Mouse (Mus musculus) hindbrain, embryonic 15.5 days (tissue): ENCODE data around the gene Sorbs2. TPM values are rescaled to one million over a fixed set of nuclear protein-coding genes. Genes with fewer than 3 reads are reported as not detected.

Source experiments
- ATAC-seq: fragments of 200-750 bp; cut with Nextera tagmentation; 2 replicates; pipeline ENCODE4 v1.8.0; 2017; ENCODE audit warnings: low read depth, moderate number of reproducible peaks, moderate TSS enrichment; ENCODE audit not compliant: low FRiP score
- H3K27ac ChIP-seq: fragments of 300-500 bp; sonication (generic); replicated peaks from 2 replicates; pipeline ENCODE4 v1.5.1; 2015; ENCODE audit warnings: mild to moderate bottlenecking, inconsistent platforms
- H3K27me3 ChIP-seq: fragments of 300-500 bp; sonication (generic); 2 replicates; pipeline ENCODE4 v1.6.1; 2015; ENCODE audit warnings: control low read depth, inconsistent platforms
- H3K36me3 ChIP-seq: fragments of 300-500 bp; sonication (generic); 2 replicates; pipeline ENCODE4 v1.6.1; 2015; ENCODE audit warnings: control low read depth, inconsistent platforms
- H3K4me1 ChIP-seq: fragments of 300-500 bp; sonication (generic); replicated peaks from 2 replicates; pipeline ENCODE4 v1.6.1; 2015; ENCODE audit warnings: control low read depth, inconsistent platforms
- H3K4me2 ChIP-seq: fragments of 300-500 bp; sonication (generic); 2 replicates; pipeline ENCODE4 v1.6.1; 2015; ENCODE audit warnings: moderate library complexity, mild to moderate bottlenecking, inconsistent platforms
- H3K4me3 ChIP-seq: fragments of 300-500 bp; sonication (generic); 2 replicates; pipeline ENCODE4 v1.5.1; 2015; ENCODE audit warnings: mild to moderate bottlenecking, inconsistent platforms
- H3K9ac ChIP-seq: fragments of 300-500 bp; sonication (generic); 2 replicates; pipeline ENCODE4 v1.6.1; 2015; ENCODE audit warnings: inconsistent platforms
- H3K9me3 ChIP-seq: fragments of 300-500 bp; sonication (generic); 2 replicates; pipeline ENCODE4 v1.6.1; 2016; ENCODE audit warnings: control low read depth, inconsistent platforms
- WGBS: fragments of 180-500 bp; shearing (Covaris S2); methylation state at CpG from one replicate; pipeline ENCODE4 v1.1.7; 2015; 5-methylcytosine and 5-hydroxymethylcytosine counted together
- polyA plus RNA-seq: library from polyadenylated mRNA; unstranded; fragments of >200 nt; fragmentation: Nextera tagmentation; extraction: Ambion mirVana; gene quantifications from 2 replicates; pipeline ENCODE4 v1.2.1, GENCODE M21; 2015

The Sorbs2 gene
- polyA plus RNA-seq, 1 experiment from 2014 or later, result 54.5 TPM

GRCm38 (mm10) chr8:45766138-45766537, 258.6 kb downstream of the Sorbs2 start:
- Histone ChIP-seq H3K4me1 (peaks cover 23% of the 10 kb centered on the region), H3K27me3 (no peaks in the 10 kb centered on the region), H3K36me3 (peaks cover 18% of the 10 kb centered on the region; the same call in 1 of the 2 replicates), H3K4me3 (no peak overlapping the region), H3K4me2 (no peak overlapping the region), H3K27ac (no peak overlapping the region), H3K9ac (no peak overlapping the region), H3K9me3 (no peaks in the 10 kb centered on the region)
- 73% methylated on average over 11 of the region's 11 CpGs for WGBS
- no peak for ATAC-seq

DNA sequence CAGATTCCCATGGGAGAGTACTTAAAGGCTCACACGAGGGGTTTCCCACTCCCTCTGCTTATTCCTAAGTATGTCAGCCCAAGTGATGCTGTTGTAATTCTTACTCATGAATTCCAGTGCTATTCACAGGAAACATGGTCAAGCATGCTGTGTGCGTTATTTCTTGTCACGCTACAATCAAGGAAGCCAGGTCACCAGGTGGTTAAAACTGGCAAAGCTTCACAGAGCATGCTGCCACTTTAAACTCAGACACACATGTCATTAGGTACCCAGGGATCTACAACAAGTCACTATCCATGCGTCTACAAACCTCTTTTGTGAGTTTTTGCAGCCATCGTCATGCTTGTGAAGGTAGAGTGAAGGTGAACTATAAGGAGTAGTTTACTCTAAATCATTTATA, 267.3 kb downstream of the Sorbs2 start:
- H3K27me3 ChIP-seq, result no peaks in the 10 kb centered on the region
- 89% methylated on average over 5 of the region's 5 CpGs for WGBS
- no peak overlapping the region for H3K27ac ChIP-seq
- no peak overlapping the region for H3K4me2 ChIP-seq
- H3K36me3 ChIP-seq, result peaks cover 50% of the 10 kb centered on the region
- ATAC-seq, result no peak
- no peak overlapping the region for H3K4me3 ChIP-seq
- no peak overlapping the region for H3K9ac ChIP-seq
- no peaks in the 10 kb centered on the region for H3K9me3 ChIP-seq
- no peaks in the 10 kb centered on the region for H3K4me1 ChIP-seq

GRCm38 (mm10) chr8:45775481-45775880, 267.9 kb downstream of the Sorbs2 start:
- WGBS, result 93% methylated on average over 7 of the region's 7 CpGs
- ATAC-seq, result no peak
- Histone ChIP-seq H3K4me3 (no peak overlapping the region), H3K27ac (no peak overlapping the region), H3K4me1 (no peaks in the 10 kb centered on the region), H3K9ac (no peak overlapping the region), H3K27me3 (no peaks in the 10 kb centered on the region), H3K4me2 (no peak overlapping the region), H3K9me3 (no peaks in the 10 kb centered on the region), H3K36me3 (peaks cover 44% of the 10 kb centered on the region)

GRCm38 (mm10) chr8:45776366-45776765, 268.8 kb downstream of the Sorbs2 start:
- H3K9me3 ChIP-seq, result no peaks in the 10 kb centered on the region
- WGBS, result 93% methylated on average over 9 of the region's 9 CpGs
- H3K27me3 ChIP-seq, result no peaks in the 10 kb centered on the region
- ATAC-seq, result no peak
- peaks cover 36% of the 10 kb centered on the region for H3K36me3 ChIP-seq
- no peak overlapping the region for H3K9ac ChIP-seq
- no peak overlapping the region for H3K4me3 ChIP-seq
- H3K4me2 ChIP-seq, result no peak overlapping the region
- no peak overlapping the region for H3K27ac ChIP-seq
- H3K4me1 ChIP-seq, result no peaks in the 10 kb centered on the region

- H3K4me1 ChIP-seq, result no peaks in the 10 kb centered on the region
- no peaks in the 10 kb centered on the region for H3K27me3 ChIP-seq
- no peak for ATAC-seq
- no peak overlapping the region for H3K27ac ChIP-seq
- no peak overlapping the region for H3K4me3 ChIP-seq
- H3K9ac ChIP-seq, result no peak overlapping the region
- no peak overlapping the region for H3K4me2 ChIP-seq
- 97% methylated on average over 7 of the region's 7 CpGs for WGBS
- H3K36me3 ChIP-seq, result peaks cover 30% of the 10 kb centered on the region
- no peaks in the 10 kb centered on the region for H3K9me3 ChIP-seq
Observed at GRCm38 (mm10) chr8:45776977-45777376, 269.4 kb downstream of the Sorbs2 start.

- Histone ChIP-seq H3K9me3 (no peaks in the 10 kb centered on the region), H3K4me2 (no peak overlapping the region), H3K36me3 (peaks cover 13% of the 10 kb centered on the region; the same call in 1 of the 2 replicates), H3K27me3 (no peaks in the 10 kb centered on the region), H3K27ac (no peak overlapping the region), H3K4me1 (no peaks in the 10 kb centered on the region), H3K9ac (no peak overlapping the region), H3K4me3 (no peak overlapping the region)
- WGBS, result 53% methylated on average over 4 of the region's 4 CpGs
- ATAC-seq, result no peak
Observed at GRCm38 (mm10) chr8:45780585-45780984, 273.0 kb downstream of the Sorbs2 start.

GRCm38 (mm10) chr8:45788610-45789009, 281.0 kb downstream of the Sorbs2 start:
- no peak overlapping the region for H3K4me2 ChIP-seq
- no peak overlapping the region for H3K27ac ChIP-seq
- H3K36me3 ChIP-seq, result peaks cover 12% of the 10 kb centered on the region
- H3K4me1 ChIP-seq, result no peaks in the 10 kb centered on the region
- no peak overlapping the region for H3K4me3 ChIP-seq
- no peaks in the 10 kb centered on the region for H3K27me3 ChIP-seq
- no peak overlapping the region for H3K9ac ChIP-seq
- ATAC-seq, result no peak
- no peaks in the 10 kb centered on the region for H3K9me3 ChIP-seq
- 90% methylated on average over 3 of the region's 3 CpGs for whole genome bisulfite sequencing

DNA sequence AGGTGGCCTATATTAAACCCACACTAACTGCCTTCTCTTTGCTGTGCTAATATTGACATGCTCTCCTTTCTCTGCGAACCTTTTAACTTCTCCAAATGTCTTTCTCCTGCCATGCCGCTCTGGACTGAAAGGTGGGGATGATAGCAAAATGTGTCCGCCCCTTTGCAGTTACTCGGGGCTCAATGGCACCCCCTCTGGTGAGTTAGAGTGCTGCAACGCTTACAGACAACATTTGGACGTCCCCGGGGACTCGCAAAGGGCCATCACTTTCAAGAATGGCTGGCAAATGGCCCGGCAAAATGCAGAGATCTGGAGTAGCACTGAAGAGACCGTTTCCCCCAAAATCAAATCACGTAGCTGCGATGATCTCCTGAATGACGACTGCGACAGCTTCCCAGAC, 287.3 kb downstream of the Sorbs2 start:
- peaks cover 32% of the 10 kb centered on the region for H3K36me3 ChIP-seq
- no peak overlapping the region for H3K4me3 ChIP-seq
- no peak overlapping the region for H3K4me2 ChIP-seq
- no peaks in the 10 kb centered on the region for H3K4me1 ChIP-seq
- 88% methylated on average over 14 of the region's 14 CpGs for WGBS
- no peaks in the 10 kb centered on the region for H3K27me3 ChIP-seq
- no peak overlapping the region for H3K9ac ChIP-seq
- H3K9me3 ChIP-seq, result no peaks in the 10 kb centered on the region
- no peak for ATAC-seq
- no peak overlapping the region for H3K27ac ChIP-seq

GRCm38 (mm10) chr8:45796331-45796740, 288.7 kb downstream of the Sorbs2 start:
- H3K4me1 ChIP-seq, result no peaks in the 10 kb centered on the region
- ATAC-seq, result peak; percentile 48; the same call in 1 of the 2 replicates
- WGBS, result 54% methylated on average over 11 of the region's 11 CpGs
- H3K27me3 ChIP-seq, result no peaks in the 10 kb centered on the region
- no peak overlapping the region for H3K4me2 ChIP-seq
- H3K9ac ChIP-seq, result no peak overlapping the region
- no peaks in the 10 kb centered on the region for H3K9me3 ChIP-seq
- no peak overlapping the region for H3K27ac ChIP-seq
- H3K4me3 ChIP-seq, result no peak overlapping the region
- peaks cover 37% of the 10 kb centered on the region for H3K36me3 ChIP-seq

- Histone ChIP-seq H3K9ac (no peak overlapping the region), H3K9me3 (no peaks in the 10 kb centered on the region), H3K36me3 (peaks cover 34% of the 10 kb centered on the region), H3K27ac (no peak overlapping the region), H3K4me1 (no peaks in the 10 kb centered on the region), H3K4me2 (no peak overlapping the region), H3K27me3 (no peaks in the 10 kb centered on the region), H3K4me3 (no peak overlapping the region)
- 87% methylated on average over 4 of the region's 4 CpGs for WGBS
- no peak for ATAC-seq
Observed at GRCm38 (mm10) chr8:45799517-45799916, 291.9 kb downstream of the Sorbs2 start.

- 95% methylated on average over 6 of the region's 6 CpGs for WGBS
- Histone ChIP-seq H3K4me2 (no peak overlapping the region), H3K36me3 (peaks cover 60% of the 10 kb centered on the region), H3K4me1 (no peaks in the 10 kb centered on the region), H3K9ac (no peak overlapping the region), H3K4me3 (no peak overlapping the region), H3K27ac (no peak overlapping the region), H3K9me3 (no peaks in the 10 kb centered on the region), H3K27me3 (no peaks in the 10 kb centered on the region)
- no peak for ATAC-seq
Observed at GRCm38 (mm10) chr8:45808597-45808996, 301.0 kb downstream of the Sorbs2 start.

- Histone ChIP-seq H3K9ac (no peak overlapping the region), H3K27me3 (no peaks in the 10 kb centered on the region), H3K4me3 (no peak overlapping the region), H3K4me1 (no peaks in the 10 kb centered on the region), H3K4me2 (no peak overlapping the region), H3K36me3 (peaks cover 25% of the 10 kb centered on the region), H3K9me3 (no peaks in the 10 kb centered on the region), H3K27ac (no peak overlapping the region)
- no peak for ATAC-seq
- 22% methylated on average over 7 of the region's 7 CpGs for WGBS
Observed at GRCm38 (mm10) chr8:45816765-45817426, 309.3 kb downstream of the Sorbs2 start.

DNA sequence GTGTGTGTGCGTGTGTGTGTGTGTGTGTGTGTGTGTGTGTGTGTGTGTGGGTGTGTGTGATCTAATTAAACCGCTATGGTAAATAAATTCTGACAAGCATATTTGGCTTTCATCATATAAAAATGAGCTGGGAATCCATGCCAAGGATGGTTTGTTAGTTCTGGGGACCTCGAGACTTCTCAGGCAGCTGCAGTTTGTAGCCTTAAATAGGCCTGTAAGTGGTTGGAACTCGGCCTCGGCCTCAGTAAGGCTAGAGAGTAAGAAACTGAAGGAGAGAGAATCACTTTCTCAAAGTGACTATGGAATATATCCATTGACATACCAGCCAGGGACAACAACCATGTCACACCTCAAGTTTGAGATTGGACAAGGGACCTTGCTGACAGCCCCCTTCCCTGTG, 314.1 kb downstream of the Sorbs2 start:
- Histone ChIP-seq H3K36me3 (peaks cover 23% of the 10 kb centered on the region), H3K9ac (no peak overlapping the region), H3K27me3 (no peaks in the 10 kb centered on the region), H3K4me2 (no peak overlapping the region), H3K4me1 (no peaks in the 10 kb centered on the region), H3K4me3 (no peak overlapping the region), H3K27ac (no peak overlapping the region), H3K9me3 (no peaks in the 10 kb centered on the region)
- WGBS, result 86% methylated on average over 5 of the region's 5 CpGs
- ATAC-seq, result no peak
